Mouse (Mus musculus) stomach, embryonic 15.5 days (tissue): ENCODE measurements at regions not wholly inside any gene's neighbourhood (a gene's known extent, or its start where the extent isn't known, plus 50 kb on each side); places are given as distances from the start of the nearest gene placed in this dataset.
"Not testable (repeated sequence)": the region's sequence is repeated elsewhere in the genome, so short reads cannot be mapped to it uniquely, and the experiment has no call there.

Experiments
- ATAC-seq: fragments of 200-750 bp; cut with Nextera tagmentation; 2 replicates; pipeline ENCODE4 v1.8.0; 2017; ENCODE audit warnings: low read depth, moderate number of reproducible peaks, moderate TSS enrichment; ENCODE audit not compliant: insufficient read depth, low FRiP score
- H3K27ac ChIP-seq: fragments of 300-500 bp; sonication (generic); 2 replicates; pipeline ENCODE4 v1.5.1; 2015; ENCODE audit warnings: mild to moderate bottlenecking, inconsistent platforms
- H3K27me3 ChIP-seq: fragments of 300-500 bp; sonication (generic); replicated peaks from 2 replicates; pipeline ENCODE4 v1.6.1; 2015; ENCODE audit warnings: inconsistent platforms
- H3K36me3 ChIP-seq: fragments of 300-500 bp; sonication (generic); 2 replicates; pipeline ENCODE4 v1.6.1; 2015; ENCODE audit warnings: inconsistent platforms
- H3K4me1 ChIP-seq: fragments of 300-500 bp; sonication (generic); 2 replicates; pipeline ENCODE4 v1.6.1; 2015; ENCODE audit warnings: inconsistent platforms
- H3K4me2 ChIP-seq: fragments of 300-500 bp; sonication (generic); 2 replicates; pipeline ENCODE4 v1.6.1; 2015; ENCODE audit warnings: mild to moderate bottlenecking, inconsistent platforms
- H3K4me3 ChIP-seq: fragments of 300-500 bp; sonication (generic); replicated peaks from 2 replicates; pipeline ENCODE4 v1.5.1; 2015; ENCODE audit warnings: inconsistent platforms
- H3K9ac ChIP-seq: fragments of 300-500 bp; sonication (generic); 2 replicates; pipeline ENCODE4 v1.6.1; 2015; ENCODE audit warnings: inconsistent platforms
- H3K9me3 ChIP-seq: fragments of 300-500 bp; sonication (generic); 2 replicates; pipeline ENCODE4 v1.6.1; 2016; ENCODE audit warnings: inconsistent platforms
- WGBS: fragments of 180-500 bp; shearing (Covaris S2); methylation state at CpG from one replicate; pipeline ENCODE4 v1.1.7; 2015; 5-methylcytosine and 5-hydroxymethylcytosine counted together

- no peak for ATAC-seq
- Histone ChIP-seq H3K4me3 (no peak overlapping the region), H3K36me3 (no peaks in the 10 kb centered on the region), H3K9ac (no peak overlapping the region), H3K4me1 (peaks cover 2% of the 10 kb centered on the region; the same call in 1 of the 2 replicates), H3K4me2 (no peak overlapping the region), H3K27me3 (no peaks in the 10 kb centered on the region), H3K27ac (no peak overlapping the region), H3K9me3 (no peaks in the 10 kb centered on the region)
- 68% methylated on average over 4 of the region's 4 CpGs for WGBS
Measured at GRCm38 (mm10) chr2:92809681-92810323, 105.1 kb upstream of the Syt13 start.

GRCm38 (mm10) chr2:92810956-92811355, 103.9 kb upstream of the Syt13 start:
- not testable (repeated sequence) for ATAC-seq, H3K36me3 ChIP-seq, H3K9me3 ChIP-seq, H3K4me2 ChIP-seq, H3K4me1 ChIP-seq, H3K27ac ChIP-seq, H3K4me3 ChIP-seq, H3K27me3 ChIP-seq, H3K9ac ChIP-seq
- 13% methylated on average over 6 of the region's 6 CpGs for WGBS

GRCm38 (mm10) chr2:92813028-92813427, 101.9 kb upstream of the Syt13 start:
- no peak for ATAC-seq
- no peak overlapping the region for H3K4me3 ChIP-seq
- WGBS = 41% methylated on average over 11 of the region's 11 CpGs

GRCm38 (mm10) chr2:92819586-92819985, 95.3 kb upstream of the Syt13 start:
- Histone ChIP-seq H3K4me3 (no peak overlapping the region), H3K9ac (no peak overlapping the region), H3K4me2 (no peak overlapping the region), H3K27me3 (no peaks in the 10 kb centered on the region), H3K27ac (no peak overlapping the region), H3K9me3 (no peaks in the 10 kb centered on the region), H3K36me3 (no peaks in the 10 kb centered on the region), H3K4me1 (0 out of 2 replicates have a peak, but pooled peaks cover 2% of the 10 kb centered on the region)
- ATAC-seq = no peak
- 62% methylated on average over 6 of the region's 6 CpGs for WGBS

More at GRCm38 (mm10) chr2:92813028-92813427, 101.9 kb upstream of the Syt13 start:
- H3K27ac ChIP-seq = no peak overlapping the region
- no peak overlapping the region for H3K4me2 ChIP-seq
- H3K4me1 ChIP-seq = no peaks in the 10 kb centered on the region
- no peak overlapping the region for H3K9ac ChIP-seq
- H3K27me3 ChIP-seq = no peaks in the 10 kb centered on the region
- H3K36me3 ChIP-seq = no peaks in the 10 kb centered on the region
- H3K9me3 ChIP-seq = no peaks in the 10 kb centered on the region

- no peak overlapping the region for H3K4me2 ChIP-seq
- H3K4me1 ChIP-seq = peaks cover 12% of the 10 kb centered on the region; the same call in 1 of the 2 replicates
- H3K36me3 ChIP-seq = no peaks in the 10 kb centered on the region
- 62% methylated on average over 1 of the region's 1 CpGs for WGBS
- H3K27ac ChIP-seq = 0 out of 2 replicates have a peak overlapping the region, but pooled peaks have one; percentile 26
- H3K9me3 ChIP-seq = no peaks in the 10 kb centered on the region
- H3K4me3 ChIP-seq = no peak overlapping the region
- H3K9ac ChIP-seq = no peak overlapping the region
- ATAC-seq = no peak
- H3K27me3 ChIP-seq = no peaks in the 10 kb centered on the region
Measured at GRCm38 (mm10) chr2:92824325-92824724, 90.6 kb upstream of the Syt13 start.

GRCm38 (mm10) chr2:92825395-92825794, 89.5 kb upstream of the Syt13 start:
- Histone ChIP-seq H3K9ac (no peak overlapping the region), H3K4me1 (peaks cover 12% of the 10 kb centered on the region; the same call in 1 of the 2 replicates), H3K9me3 (no peaks in the 10 kb centered on the region), H3K27ac (0 out of 2 replicates have a peak overlapping the region, but pooled peaks have one; percentile 26), H3K36me3 (no peaks in the 10 kb centered on the region), H3K4me3 (no peak overlapping the region), H3K27me3 (no peaks in the 10 kb centered on the region), H3K4me2 (no peak overlapping the region)
- ATAC-seq = no peak; the same call in 1 of the 2 replicates
- 14% methylated on average over 6 of the region's 6 CpGs for WGBS

- H3K9ac ChIP-seq = no peak overlapping the region
- WGBS = 80% methylated on average over 2 of the region's 2 CpGs
- peaks cover 5% of the 10 kb centered on the region; the same call in 1 of the 2 replicates for H3K4me1 ChIP-seq
- no peak overlapping the region for H3K27ac ChIP-seq
- H3K4me3 ChIP-seq = no peak overlapping the region
- H3K36me3 ChIP-seq = no peaks in the 10 kb centered on the region
- H3K9me3 ChIP-seq = no peaks in the 10 kb centered on the region
- ATAC-seq = no peak
- H3K27me3 ChIP-seq = no peaks in the 10 kb centered on the region
- no peak overlapping the region for H3K4me2 ChIP-seq
Measured at GRCm38 (mm10) chr2:92830134-92830533, 84.8 kb upstream of the Syt13 start.

GRCm38 (mm10) chr2:92831784-92832183, 83.1 kb upstream of the Syt13 start:
- Histone ChIP-seq H3K4me3 (no peak overlapping the region), H3K36me3 (no peaks in the 10 kb centered on the region), H3K27me3 (no peaks in the 10 kb centered on the region), H3K9ac (no peak overlapping the region), H3K4me1 (no peaks in the 10 kb centered on the region), H3K27ac (no peak overlapping the region), H3K4me2 (no peak overlapping the region), H3K9me3 (no peaks in the 10 kb centered on the region)
- ATAC-seq = no peak
- 54% methylated on average over 7 of the region's 7 CpGs for WGBS

- ATAC-seq = no peak
- H3K27ac ChIP-seq = no peak overlapping the region
- 63% methylated on average over 4 of the region's 4 CpGs for WGBS
- H3K9me3 ChIP-seq = no peaks in the 10 kb centered on the region
- H3K4me1 ChIP-seq = no peaks in the 10 kb centered on the region
- H3K4me2 ChIP-seq = no peak overlapping the region
- no peak overlapping the region for H3K9ac ChIP-seq
- H3K36me3 ChIP-seq = no peaks in the 10 kb centered on the region
- no peaks in the 10 kb centered on the region for H3K27me3 ChIP-seq
- no peak overlapping the region for H3K4me3 ChIP-seq
Measured at GRCm38 (mm10) chr2:92836203-92836602, 78.7 kb upstream of the Syt13 start.

GRCm38 (mm10) chr2:92838012-92838411, 76.9 kb upstream of the Syt13 start:
- Histone ChIP-seq H3K4me2 (no peak overlapping the region), H3K9ac (no peak overlapping the region), H3K27me3 (no peaks in the 10 kb centered on the region), H3K4me3 (no peak overlapping the region), H3K27ac (no peak overlapping the region), H3K4me1 (no peaks in the 10 kb centered on the region), H3K36me3 (no peaks in the 10 kb centered on the region), H3K9me3 (no peaks in the 10 kb centered on the region)
- ATAC-seq = no peak
- WGBS = 85% methylated on average over 5 of the region's 5 CpGs

GRCm38 (mm10) chr2:92840009-92840408, 74.9 kb upstream of the Syt13 start:
- no peaks in the 10 kb centered on the region for H3K36me3 ChIP-seq
- H3K4me2 ChIP-seq = no peak overlapping the region
- H3K4me1 ChIP-seq = peaks cover 9% of the 10 kb centered on the region; the same call in 1 of the 2 replicates
- H3K27ac ChIP-seq = no peak overlapping the region
- H3K9ac ChIP-seq = no peak overlapping the region
- WGBS = 19% methylated on average over 4 of the region's 4 CpGs
- H3K9me3 ChIP-seq = no peaks in the 10 kb centered on the region
- no peak overlapping the region for H3K4me3 ChIP-seq
- no peak for ATAC-seq
- H3K27me3 ChIP-seq = no peaks in the 10 kb centered on the region

- Histone ChIP-seq H3K9ac (no peak overlapping the region), H3K4me1 (peaks cover 9% of the 10 kb centered on the region; the same call in 1 of the 2 replicates), H3K27ac (no peak overlapping the region), H3K4me3 (no peak overlapping the region), H3K4me2 (no peak overlapping the region), H3K27me3 (no peaks in the 10 kb centered on the region), H3K36me3 (no peaks in the 10 kb centered on the region), H3K9me3 (no peaks in the 10 kb centered on the region)
- WGBS = 34% methylated on average over 3 of the region's 3 CpGs
- no peak for ATAC-seq
Measured at GRCm38 (mm10) chr2:92841626-92842025, 73.3 kb upstream of the Syt13 start.
